Mouse (Mus musculus): ENCODE data around the gene Pik3r1. TPM values are rescaled to one million over a fixed set of nuclear protein-coding genes. Genes with fewer than 3 reads are reported as not detected.

Pik3r1 gene
- polyA plus RNA-seq, 1 experiment from 2014 or later, result 18.5 TPM

- Histone ChIP-seq H3K9ac (replicated peaks) (no peak overlapping the region), H3K4me2 (ENCODE audit: low read depth, low read length) (no peak overlapping the region), H3K4me3 (ENCODE audit: low read depth, low read length) (no peak overlapping the region), H3K27ac (ENCODE audit: low read depth) (no peak overlapping the region), H3K9me3 (ENCODE audit: low read length) (no peaks in the 10 kb centered on the region), H3K36me3 (replicated peaks; ENCODE audit: insufficient read depth, low read length) (peaks cover 20% of the 10 kb centered on the region), H3K27me3 (ENCODE audit: insufficient read depth, low read length) (no peaks in the 10 kb centered on the region), H3K4me1 (ENCODE audit: insufficient read depth) (peaks cover 4% of the 10 kb centered on the region; the same call in 1 of the 2 replicates)
- no peak for TF ChIP-seq CTCF (IDR thresholded peaks at IDR 0.05; ENCODE audit: low read depth)
- no peak for TF ChIP-seq EP300 (IDR thresholded peaks at IDR 0.05; ENCODE audit: low read depth)
- DNase-seq (no peak), ATAC-seq (no peak)
- WGBS (ENCODE audit: insufficient replicate concordance), result 51% methylated on average over 1 of the region's 1 CpGs
Measured at GRCm38 (mm10) chr13:101680083-101680482, 87.9 kb downstream of the Pik3r1 start.

- WGBS (ENCODE audit: insufficient replicate concordance), result 60% methylated on average over 1 of the region's 1 CpGs
- Histone ChIP-seq H3K4me2 (ENCODE audit: low read depth, low read length) (no peak overlapping the region), H3K4me1 (ENCODE audit: insufficient read depth) (peaks cover 4% of the 10 kb centered on the region; the same call in 1 of the 2 replicates), H3K36me3 (replicated peaks; ENCODE audit: insufficient read depth, low read length) (peaks cover 9% of the 10 kb centered on the region), H3K27ac (ENCODE audit: low read depth) (no peak overlapping the region), H3K9me3 (ENCODE audit: low read length) (no peaks in the 10 kb centered on the region), H3K27me3 (ENCODE audit: insufficient read depth, low read length) (no peaks in the 10 kb centered on the region), H3K4me3 (ENCODE audit: low read depth, low read length) (no peak overlapping the region), H3K9ac (replicated peaks) (no peak overlapping the region)
- TF ChIP-seq CTCF (IDR thresholded peaks at IDR 0.05; ENCODE audit: low read depth) (no peak), EP300 (IDR thresholded peaks at IDR 0.05; ENCODE audit: low read depth) (0 out of 2 replicates have a peak, but pooled peaks have one; percentile 10)
- no peak for ATAC-seq
- no peak for DNase-seq
Measured at GRCm38 (mm10) chr13:101678984-101679383, 89.0 kb downstream of the Pik3r1 start.

GRCm38 (mm10) chr13:101678036-101678435, 90.0 kb downstream of the Pik3r1 start:
- Histone ChIP-seq H3K4me1 (ENCODE audit: insufficient read depth) (peaks cover 1% of the 10 kb centered on the region; the same call in 1 of the 2 replicates), H3K36me3 (replicated peaks; ENCODE audit: insufficient read depth, low read length) (peaks cover 3% of the 10 kb centered on the region; the same call in 1 of the 2 replicates), H3K9me3 (ENCODE audit: low read length) (no peaks in the 10 kb centered on the region), H3K27me3 (ENCODE audit: insufficient read depth, low read length) (no peaks in the 10 kb centered on the region), H3K4me2 (ENCODE audit: low read depth, low read length) (no peak overlapping the region), H3K4me3 (ENCODE audit: low read depth, low read length) (no peak overlapping the region), H3K9ac (replicated peaks) (no peak overlapping the region), H3K27ac (ENCODE audit: low read depth) (no peak overlapping the region)
- WGBS (ENCODE audit: insufficient replicate concordance), result 76% methylated on average over 4 of the region's 4 CpGs
- DNase-seq (no peak), ATAC-seq (no peak)
- TF ChIP-seq EP300 (IDR thresholded peaks at IDR 0.05; ENCODE audit: low read depth) (no peak), CTCF (IDR thresholded peaks at IDR 0.05; ENCODE audit: low read depth) (no peak)

- Histone ChIP-seq H3K9me3 (ENCODE audit: low read length) (no peaks in the 10 kb centered on the region), H3K27me3 (ENCODE audit: insufficient read depth, low read length) (no peaks in the 10 kb centered on the region), H3K9ac (replicated peaks) (no peak overlapping the region), H3K4me1 (ENCODE audit: insufficient read depth) (no peaks in the 10 kb centered on the region), H3K36me3 (replicated peaks; ENCODE audit: insufficient read depth, low read length) (no peaks in the 10 kb centered on the region), H3K4me3 (ENCODE audit: low read depth, low read length) (no peak overlapping the region), H3K4me2 (ENCODE audit: low read depth, low read length) (no peak overlapping the region), H3K27ac (ENCODE audit: low read depth) (no peak overlapping the region)
- 67% methylated on average over 3 of the region's 3 CpGs for WGBS (ENCODE audit: insufficient replicate concordance)
- DNase-seq (no peak), ATAC-seq (no peak)
- TF ChIP-seq CTCF (IDR thresholded peaks at IDR 0.05; ENCODE audit: low read depth) (no peak), EP300 (IDR thresholded peaks at IDR 0.05; ENCODE audit: low read depth) (no peak)
Measured at GRCm38 (mm10) chr13:101673876-101674275, 94.1 kb downstream of the Pik3r1 start.

GRCm38 (mm10) chr13:101668859-101669258, 99.2 kb downstream of the Pik3r1 start:
- no peaks in the 10 kb centered on the region for H3K36me3 ChIP-seq (replicated peaks; ENCODE audit: insufficient read depth, low read length)
- no peak overlapping the region for H3K4me2 ChIP-seq (ENCODE audit: low read depth, low read length)
- TF ChIP-seq CTCF (IDR thresholded peaks at IDR 0.05; ENCODE audit: low read depth) (no peak), EP300 (IDR thresholded peaks at IDR 0.05; ENCODE audit: low read depth) (no peak)
- no peak overlapping the region for H3K9ac ChIP-seq (replicated peaks)
- H3K4me1 ChIP-seq (ENCODE audit: insufficient read depth), result no peaks in the 10 kb centered on the region
- no peak overlapping the region for H3K4me3 ChIP-seq (ENCODE audit: low read depth, low read length)
- DNase-seq, result no peak
- ATAC-seq, result no peak
- WGBS (ENCODE audit: insufficient replicate concordance), result 36% methylated on average over 3 of the region's 3 CpGs
- H3K27ac ChIP-seq (ENCODE audit: low read depth), result no peak overlapping the region
- no peaks in the 10 kb centered on the region for H3K27me3 ChIP-seq (ENCODE audit: insufficient read depth, low read length)
- H3K9me3 ChIP-seq (ENCODE audit: low read length), result no peaks in the 10 kb centered on the region

GRCm38 (mm10) chr13:101664010-101664409, 104.0 kb downstream of the Pik3r1 start:
- peak; percentile 67 for ATAC-seq

More at GRCm38 (mm10) chr13:101664010-101664409, 104.0 kb downstream of the Pik3r1 start:
- Histone ChIP-seq H3K4me2 (ENCODE audit: low read depth, low read length) (no peak overlapping the region), H3K4me3 (ENCODE audit: low read depth, low read length) (peak overlapping the region; percentile 6; the same call in 1 of the 2 replicates), H3K27ac (ENCODE audit: low read depth) (no peak overlapping the region), H3K9ac (replicated peaks) (no peak overlapping the region), H3K4me1 (ENCODE audit: insufficient read depth) (peaks cover 14% of the 10 kb centered on the region), H3K27me3 (ENCODE audit: insufficient read depth, low read length) (no peaks in the 10 kb centered on the region), H3K36me3 (replicated peaks; ENCODE audit: insufficient read depth, low read length) (no peaks in the 10 kb centered on the region), H3K9me3 (ENCODE audit: low read length) (no peaks in the 10 kb centered on the region)
- no peak for DNase-seq
- 26% methylated on average over 5 of the region's 5 CpGs for WGBS (ENCODE audit: insufficient replicate concordance)
- no peak for TF ChIP-seq EP300 (IDR thresholded peaks at IDR 0.05; ENCODE audit: low read depth)
- no peak for TF ChIP-seq CTCF (IDR thresholded peaks at IDR 0.05; ENCODE audit: low read depth)

All from liver, postnatal 0 days (tissue).